Mouse (Mus musculus) small intestine, adult 2 months (tissue): ENCODE results near the gene Rabgap1l.

Source experiments
- CTCF ChIP-seq: fragments of 200-500 bp; IDR thresholded peaks from 2 replicates; pipeline ENCODE4 v1.5.1; 2012; ENCODE audit warnings: low read depth, mild to moderate bottlenecking, control low read depth, inconsistent platforms, low read length, moderate library complexity, mixed read lengths; ENCODE audit not compliant: insufficient replicate concordance, insufficient read length; ENCODE audit errors: extremely low read depth
- POLR2A ChIP-seq: fragments of 200-500 bp; IDR thresholded peaks from 2 replicates; pipeline ENCODE4 v1.6.1; 2012; ENCODE audit warnings: low read depth, mild to moderate bottlenecking, control low read depth, inconsistent platforms, low read length, moderate library complexity

GRCm38 (mm10) chr1:160260605-160261004 lies 532.4 kb downstream of the Rabgap1l start:
- TF ChIP-seq POLR2A = no peak
- TF ChIP-seq CTCF = no peak
